Mouse (Mus musculus): ENCODE data around the gene Duox2. TPM values are rescaled to one million over a fixed set of nuclear protein-coding genes. Genes with fewer than 3 reads are reported as not detected.
"Not testable (repeated sequence)": the region's sequence is repeated elsewhere in the genome, so short reads cannot be mapped to it uniquely, and the experiment has no call there.

The Duox2 gene
- polyA plus RNA-seq (2015; fragmentation: Nextera tagmentation; extraction: Ambion mirVana), result 0.03 TPM in 1 of 2 replicates, not detected in the other

DNA sequence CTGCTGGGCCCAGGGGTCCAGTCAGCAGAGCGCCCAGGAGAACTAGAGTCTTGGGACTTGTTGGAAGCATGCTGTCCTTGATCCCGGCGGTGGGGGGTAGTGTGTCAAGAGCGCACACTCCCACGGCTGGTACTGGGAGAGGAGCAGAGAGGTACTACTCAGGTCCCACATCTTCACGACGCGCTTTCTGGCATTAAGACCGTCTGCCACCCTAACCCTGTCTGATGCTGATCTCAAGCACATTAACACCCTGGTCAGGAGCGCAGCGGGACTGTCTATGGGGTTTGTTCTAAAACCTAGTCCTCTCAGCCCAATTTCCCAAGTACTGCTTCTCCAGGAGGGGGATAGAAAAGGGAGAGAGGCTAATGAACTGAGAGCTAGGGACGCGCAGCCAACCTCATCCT lies at the start of gene Duox2:
Gene Duox2, minus strand, starts transcription at position 354 of the 404 bp plus-strand sequence.
- Histone ChIP-seq H3K4me3 (ENCODE audit: low read length) (peak within 1 kb of the TSS; percentile 30), H3K9ac (ENCODE audit: low read depth, low read length) (no peak within 1 kb of the TSS), H3K4me2 (ENCODE audit: low read length) (peak within 1 kb of the TSS; percentile 48), H3K36me3 (ENCODE audit: control insufficient read depth, insufficient read depth, low read length) (no peaks in the 10 kb centered on the region), H3K27ac (ENCODE audit: low read depth, low read length) (no peak within 1 kb of the TSS), H3K4me1 (ENCODE audit: control insufficient read depth, insufficient read depth, low read depth, low read length) (peaks cover 39% of the 10 kb centered on the region), H3K9me3 (ENCODE audit: control insufficient read depth, low read length) (no peaks in the 10 kb centered on the region), H3K27me3 (replicated peaks; ENCODE audit: control insufficient read depth, insufficient read depth, low read length) (peaks cover 49% of the 10 kb centered on the region)
- no peak for ATAC-seq
- WGBS, result 0% methylated on average over 13 of the region's 13 CpGs

DNA sequence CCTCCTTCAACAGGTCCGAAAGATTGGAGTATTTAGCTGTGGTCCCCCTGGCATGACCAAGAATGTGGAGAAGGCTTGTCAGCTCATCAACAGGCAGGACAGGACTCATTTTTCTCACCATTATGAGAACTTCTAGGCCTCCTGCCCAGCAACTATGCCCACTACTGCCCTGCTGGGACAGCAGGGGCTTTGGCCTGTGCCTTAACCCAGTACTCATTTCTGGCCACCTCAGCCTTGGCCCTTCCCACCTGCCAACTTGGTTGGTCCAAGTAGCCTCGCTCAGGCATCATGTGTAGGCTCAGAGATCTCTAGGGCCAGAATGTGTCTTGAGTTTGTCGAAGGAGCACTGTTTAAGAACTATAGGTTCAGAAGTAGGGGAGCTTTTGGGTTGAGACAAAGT lies 49.0 kb upstream of the Duox2 start:
- H3K9me3 ChIP-seq (ENCODE audit: control insufficient read depth, low read length), result no peaks in the 10 kb centered on the region
- no peak for ATAC-seq
- WGBS, result 96% methylated on average over 3 of the region's 3 CpGs
- peaks cover 36% of the 10 kb centered on the region for H3K4me1 ChIP-seq (ENCODE audit: control insufficient read depth, insufficient read depth, low read depth, low read length)
- H3K27me3 ChIP-seq (replicated peaks; ENCODE audit: control insufficient read depth, insufficient read depth, low read length), result no peaks in the 10 kb centered on the region; the same call in 1 of the 2 replicates
- no peaks in the 10 kb centered on the region for H3K36me3 ChIP-seq (ENCODE audit: control insufficient read depth, insufficient read depth, low read length)
- no peak overlapping the region for H3K9ac ChIP-seq (ENCODE audit: low read depth, low read length)
- H3K27ac ChIP-seq (ENCODE audit: low read depth, low read length), result no peak overlapping the region
- no peak overlapping the region for H3K4me2 ChIP-seq (ENCODE audit: low read length)
- no peak overlapping the region for H3K4me3 ChIP-seq (ENCODE audit: low read length)

GRCm38 (mm10) chr2:122346164-122346563 lies 47.9 kb upstream of the Duox2 start:
- not testable (repeated sequence) for ATAC-seq; H3K9me3 ChIP-seq (ENCODE audit: control insufficient read depth, low read length); H3K4me2 ChIP-seq (ENCODE audit: low read length)

DNA sequence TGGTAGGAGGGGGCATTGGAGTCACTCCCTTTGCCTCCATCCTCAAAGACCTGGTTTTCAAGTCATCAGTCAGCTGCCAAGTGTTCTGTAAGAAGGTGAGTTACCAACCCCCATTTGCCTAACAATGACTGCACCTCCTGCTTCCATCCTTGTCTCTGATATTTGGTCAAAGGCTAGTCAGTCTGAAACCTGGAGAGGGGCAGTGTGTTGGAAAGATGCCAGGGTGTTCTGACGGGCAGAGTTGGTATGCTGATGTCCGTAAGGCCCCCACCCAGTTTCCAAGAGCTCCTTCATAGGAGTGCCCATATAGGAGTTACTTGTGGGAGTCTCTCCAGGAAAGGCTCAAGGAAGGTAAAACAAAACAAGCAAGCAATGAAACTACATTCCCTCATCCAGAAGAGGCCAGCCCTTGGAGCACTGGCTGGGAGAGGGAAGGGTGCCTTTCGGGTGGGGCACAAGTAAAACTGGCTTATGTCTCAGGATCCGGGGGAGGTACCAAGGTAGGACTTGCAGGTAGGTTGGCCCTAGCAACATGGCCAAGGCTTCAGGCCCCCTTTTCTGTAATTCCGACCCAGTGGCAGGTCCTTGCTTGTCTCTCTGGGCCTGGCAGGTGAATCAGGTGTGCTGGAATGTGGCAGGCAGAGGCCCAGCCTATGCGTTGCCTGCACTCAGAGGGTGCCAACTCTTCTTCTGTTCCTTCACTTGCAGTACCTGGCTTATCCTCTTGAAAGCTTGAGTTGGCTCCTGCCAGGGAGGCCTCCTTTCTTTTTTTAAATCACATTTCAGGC lies 47.1 kb upstream of the Duox2 start:
- WGBS, result 86% methylated on average over 6 of the region's 6 CpGs
- Histone ChIP-seq H3K4me1 (ENCODE audit: control insufficient read depth, insufficient read depth, low read depth, low read length) (peaks cover 21% of the 10 kb centered on the region), H3K9me3 (ENCODE audit: control insufficient read depth, low read length) (no peaks in the 10 kb centered on the region), H3K4me2 (ENCODE audit: low read length) (no peak overlapping the region), H3K27ac (ENCODE audit: low read depth, low read length) (no peak overlapping the region), H3K36me3 (ENCODE audit: control insufficient read depth, insufficient read depth, low read length) (no peaks in the 10 kb centered on the region), H3K4me3 (ENCODE audit: low read length) (no peak overlapping the region), H3K9ac (ENCODE audit: low read depth, low read length) (no peak overlapping the region), H3K27me3 (replicated peaks; ENCODE audit: control insufficient read depth, insufficient read depth, low read length) (no peaks in the 10 kb centered on the region; the same call in 1 of the 2 replicates)
- no peak for ATAC-seq

More at GRCm38 (mm10) chr2:122346164-122346563, 47.9 kb upstream of the Duox2 start:
- H3K4me1 ChIP-seq (ENCODE audit: control insufficient read depth, insufficient read depth, low read depth, low read length), result peaks cover 25% of the 10 kb centered on the region
- H3K27me3 ChIP-seq (replicated peaks; ENCODE audit: control insufficient read depth, insufficient read depth, low read length); H3K27ac ChIP-seq (ENCODE audit: low read depth, low read length); H3K4me3 ChIP-seq (ENCODE audit: low read length); H3K36me3 ChIP-seq (ENCODE audit: control insufficient read depth, insufficient read depth, low read length); H3K9ac ChIP-seq (ENCODE audit: low read depth, low read length): not testable (repeated sequence)
- 77% methylated on average over 6 of the region's 6 CpGs for WGBS

GRCm38 (mm10) chr2:122337291-122337690 lies 39.0 kb upstream of the Duox2 start:
- 57% methylated on average over 21 of the region's 21 CpGs for WGBS
- Histone ChIP-seq H3K9me3 (ENCODE audit: control insufficient read depth, low read length) (no peaks in the 10 kb centered on the region), H3K4me3 (ENCODE audit: low read length) (peak overlapping the region; percentile 9; the same call in 1 of the 2 replicates), H3K9ac (ENCODE audit: low read depth, low read length) (no peak overlapping the region), H3K36me3 (ENCODE audit: control insufficient read depth, insufficient read depth, low read length) (no peaks in the 10 kb centered on the region), H3K27ac (ENCODE audit: low read depth, low read length) (no peak overlapping the region), H3K4me2 (ENCODE audit: low read length) (peak overlapping the region; percentile 35), H3K27me3 (replicated peaks; ENCODE audit: control insufficient read depth, insufficient read depth, low read length) (no peaks in the 10 kb centered on the region), H3K4me1 (ENCODE audit: control insufficient read depth, insufficient read depth, low read depth, low read length) (no peaks in the 10 kb centered on the region)
- no peak; the same call in 1 of the 2 replicates for ATAC-seq

GRCm38 (mm10) chr2:122334170-122334569 lies 35.9 kb upstream of the Duox2 start:
- H3K36me3 ChIP-seq (ENCODE audit: control insufficient read depth, insufficient read depth, low read length), result no peaks in the 10 kb centered on the region
- H3K27me3 ChIP-seq (replicated peaks; ENCODE audit: control insufficient read depth, insufficient read depth, low read length), result no peaks in the 10 kb centered on the region
- no peak overlapping the region for H3K27ac ChIP-seq (ENCODE audit: low read depth, low read length)
- no peak overlapping the region for H3K9ac ChIP-seq (ENCODE audit: low read depth, low read length)
- no peak for ATAC-seq
- H3K4me2 ChIP-seq (ENCODE audit: low read length), result no peak overlapping the region
- no peak overlapping the region for H3K4me3 ChIP-seq (ENCODE audit: low read length)
- 61% methylated on average over 3 of the region's 3 CpGs for WGBS
- no peaks in the 10 kb centered on the region for H3K4me1 ChIP-seq (ENCODE audit: control insufficient read depth, insufficient read depth, low read depth, low read length)
- no peaks in the 10 kb centered on the region for H3K9me3 ChIP-seq (ENCODE audit: control insufficient read depth, low read length)

DNA sequence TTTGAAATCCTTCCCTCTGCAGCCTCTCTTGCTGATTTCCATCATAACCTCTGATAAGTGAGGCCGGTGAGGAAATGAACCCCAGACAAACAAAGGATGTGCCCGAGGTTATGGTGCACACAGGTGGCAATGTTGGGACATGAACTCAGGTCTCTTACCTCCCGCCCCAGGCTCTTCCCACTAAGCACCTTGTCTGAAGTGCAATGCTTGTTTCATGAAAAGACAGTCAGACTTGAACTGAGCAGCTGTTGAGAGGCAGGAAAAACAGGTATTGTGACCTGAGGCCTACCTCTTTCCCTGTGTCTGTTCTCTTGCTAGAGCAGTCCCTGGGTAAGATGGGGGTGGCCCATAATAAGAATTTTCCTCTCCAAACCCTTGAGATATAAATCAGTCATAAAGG lies 34.0 kb upstream of the Duox2 start:
- ATAC-seq, result no peak

GRCm38 (mm10) chr2:122330317-122330716 lies 32.1 kb upstream of the Duox2 start:
- not testable (repeated sequence) for H3K27ac ChIP-seq (ENCODE audit: low read depth, low read length); H3K9me3 ChIP-seq (ENCODE audit: control insufficient read depth, low read length); H3K36me3 ChIP-seq (ENCODE audit: control insufficient read depth, insufficient read depth, low read length); H3K4me3 ChIP-seq (ENCODE audit: low read length); H3K4me2 ChIP-seq (ENCODE audit: low read length); ATAC-seq; H3K4me1 ChIP-seq (ENCODE audit: control insufficient read depth, insufficient read depth, low read depth, low read length); H3K27me3 ChIP-seq (replicated peaks; ENCODE audit: control insufficient read depth, insufficient read depth, low read length); H3K9ac ChIP-seq (ENCODE audit: low read depth, low read length)
- WGBS, result 89% methylated on average over 4 of the region's 6 CpGs

More for the DNA sequence above, 34.0 kb upstream of the Duox2 start:
- WGBS, result 93% methylated on average over 3 of the region's 3 CpGs
- no peaks in the 10 kb centered on the region for H3K9me3 ChIP-seq (ENCODE audit: control insufficient read depth, low read length)
- no peaks in the 10 kb centered on the region for H3K4me1 ChIP-seq (ENCODE audit: control insufficient read depth, insufficient read depth, low read depth, low read length)
- H3K4me2 ChIP-seq (ENCODE audit: low read length), result no peak overlapping the region
- H3K27me3 ChIP-seq (replicated peaks; ENCODE audit: control insufficient read depth, insufficient read depth, low read length), result no peaks in the 10 kb centered on the region
- no peaks in the 10 kb centered on the region for H3K36me3 ChIP-seq (ENCODE audit: control insufficient read depth, insufficient read depth, low read length)
- H3K27ac ChIP-seq (ENCODE audit: low read depth, low read length), result no peak overlapping the region
- H3K4me3 ChIP-seq (ENCODE audit: low read length), result no peak overlapping the region
- no peak overlapping the region for H3K9ac ChIP-seq (ENCODE audit: low read depth, low read length)

DNA sequence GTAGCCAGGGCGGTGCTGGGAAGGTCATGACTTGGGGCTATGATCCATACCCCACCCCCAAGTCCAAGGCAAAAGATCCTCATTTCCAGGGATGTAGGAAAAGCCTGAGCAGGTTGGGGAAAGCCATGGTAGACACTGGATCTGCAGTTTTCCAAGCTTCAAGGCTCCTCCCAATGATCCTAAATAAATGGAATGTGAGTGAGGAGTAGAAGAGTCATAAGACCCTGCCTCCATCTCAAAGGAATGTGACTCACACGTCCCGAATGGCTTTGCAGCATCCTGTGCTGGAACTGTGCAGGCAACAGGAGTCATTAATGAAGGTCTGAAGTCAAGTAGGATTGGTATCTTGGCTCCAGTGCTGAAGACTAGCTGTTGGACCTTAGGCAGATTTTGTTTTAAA lies 29.7 kb upstream of the Duox2 start:
- Histone ChIP-seq H3K4me3 (ENCODE audit: low read length) (no peak overlapping the region), H3K9me3 (ENCODE audit: control insufficient read depth, low read length) (no peaks in the 10 kb centered on the region), H3K9ac (ENCODE audit: low read depth, low read length) (no peak overlapping the region), H3K27me3 (replicated peaks; ENCODE audit: control insufficient read depth, insufficient read depth, low read length) (no peaks in the 10 kb centered on the region), H3K4me2 (ENCODE audit: low read length) (no peak overlapping the region), H3K36me3 (ENCODE audit: control insufficient read depth, insufficient read depth, low read length) (no peaks in the 10 kb centered on the region), H3K4me1 (ENCODE audit: control insufficient read depth, insufficient read depth, low read depth, low read length) (no peaks in the 10 kb centered on the region), H3K27ac (ENCODE audit: low read depth, low read length) (no peak overlapping the region)
- no peak for ATAC-seq
- 68% methylated on average over 3 of the region's 3 CpGs for WGBS

Data from hindbrain, embryonic 16.5 days (tissue).